Mouse (Mus musculus) hematopoietic multipotent progenitor cell, adult 10-12 weeks (in vitro differentiated cells): ENCODE results near the gene Csnk1g2. TPM values are rescaled to one million over a fixed set of nuclear protein-coding genes. Genes with fewer than 3 reads are reported as not detected.

Experiments used
- polyA plus RNA-seq: library from polyadenylated mRNA; stranded (reverse); fragments of >175 nt; gene quantifications from 2 replicates; pipeline ENCODE4 v1.2.3, GENCODE M21; 2012; ENCODE audit warnings: low replicate concordance

The Csnk1g2 gene
- polyA plus RNA-seq, result 480 and 641 TPM in 2 replicates

DNA sequence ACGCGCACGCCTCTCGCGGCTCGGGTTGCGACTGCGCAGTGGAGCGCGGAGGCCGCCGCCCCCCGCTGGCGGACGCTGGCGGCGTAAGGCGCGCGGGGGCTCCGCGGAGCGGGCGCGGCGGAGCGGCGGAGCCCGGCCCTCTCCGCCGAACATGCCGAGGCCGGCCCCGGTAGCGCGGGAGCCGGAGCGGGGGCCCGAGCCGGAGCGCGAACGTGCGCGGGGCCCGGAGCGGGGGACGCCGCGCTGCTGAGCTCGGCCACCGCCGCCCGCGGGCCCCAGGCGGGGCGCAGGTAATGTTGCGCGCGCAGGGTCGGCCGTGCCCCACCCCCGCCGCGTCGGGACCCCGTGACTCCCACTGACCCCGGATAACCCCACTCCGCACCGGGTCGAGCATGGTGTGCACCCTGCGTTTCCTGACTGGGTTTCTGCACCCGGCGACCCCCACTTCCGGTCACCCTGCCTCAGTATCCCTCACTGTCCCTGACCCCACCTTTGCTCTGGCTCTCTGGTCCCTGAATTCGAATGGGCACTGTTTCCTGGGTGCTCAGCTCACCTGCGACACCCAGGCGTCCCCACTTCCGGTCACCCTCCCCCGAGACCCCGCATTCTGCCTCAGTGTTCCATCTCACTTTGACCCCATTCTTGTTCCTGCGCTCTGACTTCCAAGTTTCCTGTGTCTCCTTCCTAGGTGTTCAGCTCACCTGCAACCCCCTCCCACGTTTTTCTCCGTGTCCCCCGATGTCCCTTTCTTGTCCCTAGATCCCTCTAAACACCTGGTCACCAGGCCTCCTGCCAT lies at the start of gene Csnk1g2:
TSS of gene Csnk1g2 (plus strand) at position 178 of the 796 bp plus-strand sequence.

DNA sequence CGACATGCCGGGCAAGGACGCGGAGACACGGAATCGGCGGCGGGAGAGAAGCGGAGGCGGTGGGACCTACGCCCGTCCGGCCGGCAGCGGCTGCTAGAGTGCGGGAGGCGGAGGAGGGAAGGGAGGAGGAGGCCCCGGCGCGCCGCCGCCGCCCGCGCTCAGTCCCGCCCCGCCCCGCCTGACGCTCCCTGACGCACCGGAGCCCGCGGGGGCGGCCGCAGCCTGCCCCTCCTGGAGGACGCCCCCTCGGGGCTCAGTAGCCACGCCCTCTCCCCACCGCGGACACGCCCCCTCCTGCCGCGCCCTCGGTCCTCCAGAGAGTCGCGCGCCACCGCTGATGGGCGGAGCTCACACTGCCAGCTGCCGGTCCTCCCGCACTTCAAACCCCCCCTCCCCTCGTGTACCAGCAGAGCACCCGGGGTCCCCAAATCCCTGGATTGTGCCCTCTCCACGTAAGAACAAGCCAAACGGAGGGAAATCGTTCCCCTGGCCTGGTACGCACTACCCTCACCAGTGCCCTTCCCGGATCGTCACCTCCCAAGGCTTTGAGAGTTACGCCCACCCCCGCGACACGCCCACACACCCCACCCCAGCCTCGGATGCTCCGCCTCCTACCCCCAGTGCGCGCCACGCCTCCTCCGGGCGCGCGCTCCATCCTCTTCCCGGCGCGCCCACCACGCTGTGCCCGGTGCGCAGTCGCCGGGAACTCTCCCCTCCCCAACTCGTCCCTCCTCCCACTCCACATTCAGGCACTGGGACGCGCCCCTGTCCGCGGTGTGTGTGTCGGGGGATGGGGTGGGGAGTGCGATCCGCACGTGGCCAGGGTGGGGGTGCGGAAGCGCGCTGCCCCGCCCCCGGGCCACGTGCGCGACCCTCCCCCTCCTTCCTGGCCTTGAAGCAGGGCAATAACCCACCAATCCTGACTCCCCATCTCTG lies 45.2 kb upstream of the Csnk1g2 start, which contains the start of gene Klf16:
TSS of gene Klf16 (minus strand) at position 127 of the 936 bp plus-strand sequence.

DNA sequence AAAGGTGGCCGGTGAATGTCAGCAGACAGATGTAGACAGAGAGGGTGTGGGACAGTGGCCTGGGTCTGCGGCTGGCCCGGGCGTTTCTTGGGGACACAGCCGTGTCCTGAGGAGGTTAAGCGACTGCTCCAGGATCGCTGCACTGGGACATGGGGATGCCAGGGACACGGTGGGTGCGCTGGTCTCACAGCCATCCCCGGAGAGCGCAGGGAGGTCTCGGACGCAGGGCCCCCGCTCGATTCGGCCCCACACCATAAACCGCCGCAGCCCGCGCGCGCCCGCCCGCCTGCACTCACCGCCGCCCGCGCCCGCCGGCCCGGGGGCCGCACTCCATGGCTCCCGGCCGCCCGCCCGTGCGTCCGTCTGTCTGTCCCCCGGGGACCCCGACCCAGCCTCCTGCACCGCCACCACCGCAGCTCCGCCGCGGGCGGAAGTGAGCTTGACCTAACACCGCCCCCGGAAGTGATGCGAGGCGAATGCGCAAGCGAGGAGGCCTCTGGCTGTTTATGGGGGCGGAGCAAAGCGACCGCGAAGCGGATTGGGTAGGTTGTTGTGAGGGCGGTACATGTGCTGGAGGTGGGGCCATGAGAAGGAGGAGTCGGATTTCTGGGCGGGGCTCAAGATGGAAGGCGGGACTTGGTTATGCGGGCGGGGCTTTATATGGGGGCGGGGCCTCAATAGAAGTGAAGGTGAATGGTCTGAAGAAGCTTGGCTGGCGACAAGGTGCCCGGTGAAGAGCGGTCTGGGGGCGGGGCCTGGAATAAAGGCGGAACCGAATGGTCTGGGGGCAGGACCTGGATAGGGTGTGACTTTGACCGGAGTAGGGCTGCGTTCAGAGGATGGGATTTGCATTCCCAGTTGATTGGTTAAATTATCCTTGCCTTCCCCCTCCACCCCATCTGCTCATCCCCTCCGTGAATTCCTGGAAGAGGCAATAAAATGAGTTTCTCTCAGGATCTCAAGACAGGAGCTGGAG lies 32.5 kb upstream of the Csnk1g2 start, which contains the start of gene Abhd17a:
TSS of gene Abhd17a (minus strand) at position 463 of the 976 bp plus-strand sequence.

DNA sequence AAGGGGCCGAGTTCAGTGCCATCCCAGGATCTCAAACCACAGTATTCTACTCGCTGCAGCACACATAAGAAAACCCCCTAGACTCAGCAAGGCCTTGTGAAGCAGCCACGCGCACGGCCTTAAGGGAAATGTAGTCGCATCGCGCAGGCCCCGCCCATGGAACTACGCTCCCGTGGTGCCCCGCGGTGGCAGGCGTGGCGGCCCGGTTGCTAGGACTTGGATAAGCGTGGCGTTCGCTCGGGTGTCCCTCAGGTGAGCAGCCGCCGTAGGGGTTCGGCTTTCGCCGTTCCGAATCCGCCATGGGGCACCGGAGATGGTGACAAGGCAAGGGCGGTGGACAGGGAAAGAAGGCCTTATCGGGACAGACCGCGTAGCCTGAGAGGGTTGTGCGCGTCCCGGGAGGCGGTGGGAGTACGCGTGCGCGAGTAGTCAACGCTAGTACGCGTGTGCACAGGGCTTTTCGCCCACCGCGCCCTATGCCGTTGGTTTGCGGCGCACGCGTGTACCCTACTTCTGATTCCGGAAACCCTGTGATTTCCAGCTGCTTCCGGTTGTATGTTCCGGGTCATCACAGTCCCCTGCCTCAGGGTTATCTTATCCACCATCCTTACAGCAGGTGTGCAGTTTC lies 19.8 kb upstream of the Csnk1g2 start, which contains the start of the genes Scamp4 and Adat3:
TSS of gene Scamp4 (plus strand) at position 175 of the 628 bp plus-strand sequence.
TSS of gene Adat3 (plus strand) at position 183 of the 628 bp plus-strand sequence.

DNA sequence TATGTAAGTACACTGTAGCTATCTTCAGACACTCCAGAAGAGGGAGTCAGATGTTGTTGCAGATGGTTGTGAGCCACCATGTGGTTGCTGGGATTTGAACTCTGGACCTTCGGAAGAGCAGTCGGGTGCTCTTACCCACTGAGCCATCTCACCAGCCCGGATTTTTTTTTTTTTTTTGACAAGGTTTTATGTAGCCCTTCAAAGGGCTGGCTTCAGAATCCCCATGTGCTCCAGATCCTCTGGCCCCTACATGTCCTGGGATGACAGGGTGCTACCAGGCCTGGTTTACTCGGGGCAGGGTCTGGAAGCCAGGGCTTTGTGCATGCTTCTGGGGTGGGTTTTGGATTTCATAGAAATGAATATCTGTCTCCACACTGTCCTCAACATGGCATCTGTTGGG lies 16.9 kb upstream of the Csnk1g2 start, which contains the start of gene Gm49322:
TSS of gene Gm49322 (plus strand) at position 301 of the 400 bp plus-strand sequence.

DNA sequence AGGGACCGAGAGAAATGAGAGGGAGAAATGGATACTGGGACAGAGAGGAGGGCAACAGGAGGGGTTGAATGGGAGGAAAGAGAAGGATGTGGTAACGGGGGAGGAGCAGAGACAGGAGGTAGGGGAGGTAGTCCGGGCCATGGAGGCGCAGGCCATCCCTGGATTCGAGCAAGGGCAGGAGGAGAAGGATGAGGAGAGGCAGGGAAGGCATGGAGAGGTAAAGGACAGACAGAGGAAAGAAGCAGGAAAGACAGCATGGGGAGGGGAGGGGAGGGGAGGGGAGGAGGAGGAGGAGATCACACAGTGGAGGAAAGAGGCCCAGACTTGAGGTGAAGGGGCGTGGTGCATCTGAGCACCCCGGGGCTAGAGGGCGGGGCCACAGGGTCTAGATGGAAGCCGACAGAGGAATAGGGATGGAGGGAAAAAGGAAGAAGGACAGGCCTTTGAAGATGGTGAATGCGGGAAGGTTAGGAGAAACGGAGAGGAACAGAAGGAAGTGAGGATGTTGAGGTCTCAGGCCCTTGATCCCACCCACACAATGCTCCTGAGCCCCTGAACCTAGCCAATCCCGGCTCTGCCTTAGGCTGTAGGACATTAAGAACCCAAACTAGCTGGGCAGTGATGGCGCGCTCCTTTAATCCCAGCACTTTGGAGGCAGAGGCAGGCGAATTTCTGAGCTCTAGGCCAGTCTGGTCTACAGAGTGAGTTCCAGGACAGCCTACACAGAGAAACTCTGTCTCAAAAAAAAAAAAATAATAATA lies 34.4 kb downstream of the Csnk1g2 start, which contains the start of gene Btbd2:
TSS of gene Btbd2 (minus strand) at position 209 of the 761 bp plus-strand sequence.

DNA sequence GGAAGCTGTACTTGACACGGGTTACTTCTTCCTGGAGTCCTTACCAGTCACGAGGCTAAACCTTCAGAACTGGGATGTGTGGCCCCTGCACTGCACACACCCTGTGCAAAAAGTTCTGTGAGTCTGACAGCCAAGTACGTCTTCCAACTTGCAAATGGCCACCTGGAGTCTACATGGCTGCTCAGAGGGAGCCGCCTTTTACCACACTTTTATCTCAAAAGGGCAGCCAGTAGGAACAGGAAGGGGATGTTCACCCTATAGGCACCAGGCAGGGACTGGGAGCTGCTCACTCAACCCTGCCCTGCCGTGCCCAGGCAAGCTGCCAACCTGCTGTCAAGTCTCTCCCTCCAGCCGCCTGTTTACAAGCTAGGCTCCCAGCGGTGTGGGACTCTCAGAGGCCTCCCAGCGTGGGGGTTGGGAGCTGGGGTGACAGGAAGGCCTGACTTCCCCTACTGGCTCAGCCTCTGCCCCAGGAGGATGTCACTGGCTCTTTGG lies 55.4 kb downstream of the Csnk1g2 start, which contains the start of gene Mknk2:
TSS of gene Mknk2 (minus strand) at position 171 of the 495 bp plus-strand sequence.

Other genes with a start within 250 kb of the Csnk1g2 start
- 21.9 and 48.1 TPM in 2 replicates for gene Mex3d, start 235.2 kb upstream of the Csnk1g2 start, polyA plus RNA-seq
- 141 and 180 TPM in 2 replicates for gene Mbd3, start 223.3 kb upstream of the Csnk1g2 start, polyA plus RNA-seq
- 422 and 621 TPM in 2 replicates for gene Uqcr11, start 216.0 kb upstream of the Csnk1g2 start, polyA plus RNA-seq
- gene Tcf3, start 189.2 kb upstream of the Csnk1g2 start, polyA plus RNA-seq, result 498 and 875 TPM in 2 replicates
- not detected in 2 replicates for gene Onecut3, start 128.0 kb upstream of the Csnk1g2 start, polyA plus RNA-seq
- not detected in 2 replicates for gene Atp8b3, start 83.7 kb upstream of the Csnk1g2 start, polyA plus RNA-seq
- 152 and 358 TPM in 2 replicates for gene Rexo1, start 61.3 kb upstream of the Csnk1g2 start, polyA plus RNA-seq
- 68.0 and 118 TPM in 2 replicates for gene Klf16, start 45.5 kb upstream of the Csnk1g2 start, polyA plus RNA-seq
- gene Abhd17a, start 32.5 kb upstream of the Csnk1g2 start, polyA plus RNA-seq, result 461 and 1,380 TPM in 2 replicates
- gene Scamp4, start 20.0 kb upstream of the Csnk1g2 start, polyA plus RNA-seq, result 98.1 and 109 TPM in 2 replicates
- gene Adat3, start 20.0 kb upstream of the Csnk1g2 start, polyA plus RNA-seq, result 14.8 and 42.0 TPM in 2 replicates
- gene Gm49322, start 16.8 kb upstream of the Csnk1g2 start, polyA plus RNA-seq, result 0.94 and 4.2 TPM in 2 replicates
- 79.6 and 100 TPM in 2 replicates for gene Btbd2, start 34.2 kb downstream of the Csnk1g2 start, polyA plus RNA-seq
- 710 and 986 TPM in 2 replicates for gene Mknk2, start 55.3 kb downstream of the Csnk1g2 start, polyA plus RNA-seq
- 101 and 135 TPM in 2 replicates for gene Mob3a, start 79.1 kb downstream of the Csnk1g2 start, polyA plus RNA-seq
- 65.5 and 73.9 TPM in 2 replicates for gene Izumo4, start 79.3 kb downstream of the Csnk1g2 start, polyA plus RNA-seq
- 42.2 and 65.5 TPM in 2 replicates for gene Ap3d1, start 119.4 kb downstream of the Csnk1g2 start, polyA plus RNA-seq
- gene Dot1l, start 132.4 kb downstream of the Csnk1g2 start, polyA plus RNA-seq, result 80.4 and 136 TPM in 2 replicates
- gene Sf3a2, start 175.4 kb downstream of the Csnk1g2 start, polyA plus RNA-seq, result 321 and 932 TPM in 2 replicates
- gene Plekhj1, start 175.8 kb downstream of the Csnk1g2 start, polyA plus RNA-seq, result 209 and 238 TPM in 2 replicates
- 1.1 and 3.0 TPM in 2 replicates for gene Amh, start 182.4 kb downstream of the Csnk1g2 start, polyA plus RNA-seq
- not detected in 2 replicates for gene Jsrp1, start 190.7 kb downstream of the Csnk1g2 start, polyA plus RNA-seq
- gene Oaz1, start 203.8 kb downstream of the Csnk1g2 start, polyA plus RNA-seq, result 1,467 and 1,742 TPM in 2 replicates
- 0.04 TPM in 1 of 2 replicates, not detected in the other for gene Lingo3, start 221.2 kb downstream of the Csnk1g2 start, polyA plus RNA-seq
- 51.6 and 117 TPM in 2 replicates for gene Lsm7, start 232.4 kb downstream of the Csnk1g2 start, polyA plus RNA-seq
- 75.7 and 79.0 TPM in 2 replicates for gene Sppl2b, start 232.4 kb downstream of the Csnk1g2 start, polyA plus RNA-seq
- gene Tmprss9, start 249.0 kb downstream of the Csnk1g2 start, polyA plus RNA-seq, result not detected in 2 replicates